Mouse (Mus musculus) stomach, adult 2 months (tissue): ENCODE data around the gene Vmn2r1. TPM values are rescaled to one million over a fixed set of nuclear protein-coding genes. Genes with fewer than 3 reads are reported as not detected.

Source experiments
- polyA plus RNA-seq: library from polyadenylated mRNA; depleted of rRNA; stranded (reverse); fragments of >200 nt; gene quantifications from 2 replicates; pipeline ENCODE4 v1.2.3, GENCODE M21; 2012; rRNA removed

The Vmn2r1 gene
- polyA plus RNA-seq: not detected in 2 replicates

DNA sequence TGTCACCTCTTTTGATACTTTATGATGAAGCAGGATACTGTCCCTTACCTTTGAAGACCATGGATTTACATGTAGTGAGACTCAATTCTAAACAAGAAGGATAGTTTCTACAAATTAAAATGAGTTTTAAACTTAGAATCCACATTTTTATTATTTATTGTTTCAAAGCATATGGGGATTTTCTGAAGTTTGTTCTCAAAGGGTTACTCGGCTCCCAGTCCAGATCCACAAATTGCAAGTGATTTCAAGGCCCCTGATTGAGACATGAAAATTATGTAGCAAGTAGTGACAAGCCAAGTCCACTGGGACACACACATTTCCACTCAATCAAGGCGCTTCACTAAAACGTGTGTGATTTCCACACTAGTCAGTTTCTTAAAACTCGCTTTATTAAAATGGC lies at the start of gene Vmn2r1:
TSS of gene Vmn2r1 (plus strand) at position 301 of the 400 bp plus-strand sequence.

DNA sequence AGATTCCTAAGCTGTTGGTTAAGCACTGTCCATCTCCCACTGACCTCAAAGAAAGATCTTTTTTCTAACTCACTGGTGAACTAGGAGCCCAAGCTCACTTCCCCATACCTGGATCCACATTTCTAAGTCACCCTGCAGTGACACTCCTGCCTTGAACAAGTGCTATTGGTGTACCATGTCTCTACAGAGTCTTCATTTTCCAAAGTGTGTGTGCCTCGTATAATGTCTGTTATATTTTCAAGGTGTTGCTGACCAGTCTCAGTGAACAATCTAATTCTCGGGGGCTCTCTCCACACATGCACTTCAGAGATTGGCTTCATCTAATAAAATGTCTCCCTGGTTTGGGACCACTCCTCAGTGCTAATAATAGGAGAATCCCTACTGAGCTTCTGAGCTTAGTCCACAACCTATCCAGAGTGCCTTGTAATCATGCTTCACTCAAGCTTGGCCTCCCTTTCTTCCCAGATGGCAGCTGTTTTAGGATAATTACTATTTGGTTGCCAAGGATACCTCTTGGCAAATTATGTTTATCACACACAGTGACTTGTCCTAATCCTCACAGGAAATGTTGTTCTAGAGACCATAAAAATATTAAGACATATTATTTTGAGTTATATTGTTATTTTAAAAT lies 60.6 kb downstream of the Vmn2r1 start, which contains the start of gene Vmn2r2:
TSS of gene Vmn2r2 (minus strand) at position 51 of the 631 bp plus-strand sequence.

Other genes with a start within 250 kb of the Vmn2r1 start
- 0.31 and 0.52 TPM in 2 replicates for gene Plch1, start 182.1 kb upstream of the Vmn2r1 start, polyA plus RNA-seq
- 0.88 and 1.3 TPM in 2 replicates for gene E130311K13Rik, start 152.1 kb upstream of the Vmn2r1 start, polyA plus RNA-seq
- 12.7 and 14.6 TPM in 2 replicates for gene Slc33a1, start 116.8 kb upstream of the Vmn2r1 start, polyA plus RNA-seq
- gene Gmps, start 105.4 kb upstream of the Vmn2r1 start, polyA plus RNA-seq: 0.40 and 0.79 TPM in 2 replicates
- not detected in 2 replicates for gene Vmn2r2, start 60.4 kb downstream of the Vmn2r1 start, polyA plus RNA-seq
- gene Vmn2r3, start 208.2 kb downstream of the Vmn2r1 start, polyA plus RNA-seq: not detected in 2 replicates